Mouse (Mus musculus) effector memory CD4-positive, alpha-beta T cell, adult 7 months (primary cell): ENCODE results near the gene Cep170b. TPM values are rescaled to one million over a fixed set of nuclear protein-coding genes. Genes with fewer than 3 reads are reported as not detected.

Source experiments
- polyA plus RNA-seq: library from polyadenylated mRNA; unstranded; fragments of 100-300 nt; shearing (Covaris generic); gene quantifications from one replicate; pipeline ENCODE4 v1.2.1, GENCODE M21; 2017

Gene Cep170b
- 17.1 TPM for polyA plus RNA-seq

DNA sequence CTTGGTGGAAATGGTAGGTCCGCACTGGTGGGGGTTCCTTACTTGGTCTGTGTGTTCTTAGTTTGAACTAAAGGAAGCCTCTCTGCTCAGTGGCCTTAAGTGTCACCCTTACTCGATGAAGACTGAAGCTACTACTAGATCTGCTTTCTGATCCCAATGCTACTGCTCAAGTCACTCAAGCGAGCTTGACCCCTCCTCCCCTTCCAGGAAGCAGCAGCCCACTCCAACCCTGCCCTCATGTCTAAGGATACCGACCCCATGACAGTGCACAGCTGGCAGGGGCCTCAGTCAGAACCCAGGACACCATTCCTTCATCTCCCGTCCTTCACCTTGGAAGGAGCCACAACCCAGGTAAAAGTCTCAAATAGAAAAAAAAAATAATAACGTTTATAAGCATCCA, at the start of gene Cep170b:
Gene Cep170b (plus strand): TSS at position 240 of the 400 bp plus-strand sequence.

DNA sequence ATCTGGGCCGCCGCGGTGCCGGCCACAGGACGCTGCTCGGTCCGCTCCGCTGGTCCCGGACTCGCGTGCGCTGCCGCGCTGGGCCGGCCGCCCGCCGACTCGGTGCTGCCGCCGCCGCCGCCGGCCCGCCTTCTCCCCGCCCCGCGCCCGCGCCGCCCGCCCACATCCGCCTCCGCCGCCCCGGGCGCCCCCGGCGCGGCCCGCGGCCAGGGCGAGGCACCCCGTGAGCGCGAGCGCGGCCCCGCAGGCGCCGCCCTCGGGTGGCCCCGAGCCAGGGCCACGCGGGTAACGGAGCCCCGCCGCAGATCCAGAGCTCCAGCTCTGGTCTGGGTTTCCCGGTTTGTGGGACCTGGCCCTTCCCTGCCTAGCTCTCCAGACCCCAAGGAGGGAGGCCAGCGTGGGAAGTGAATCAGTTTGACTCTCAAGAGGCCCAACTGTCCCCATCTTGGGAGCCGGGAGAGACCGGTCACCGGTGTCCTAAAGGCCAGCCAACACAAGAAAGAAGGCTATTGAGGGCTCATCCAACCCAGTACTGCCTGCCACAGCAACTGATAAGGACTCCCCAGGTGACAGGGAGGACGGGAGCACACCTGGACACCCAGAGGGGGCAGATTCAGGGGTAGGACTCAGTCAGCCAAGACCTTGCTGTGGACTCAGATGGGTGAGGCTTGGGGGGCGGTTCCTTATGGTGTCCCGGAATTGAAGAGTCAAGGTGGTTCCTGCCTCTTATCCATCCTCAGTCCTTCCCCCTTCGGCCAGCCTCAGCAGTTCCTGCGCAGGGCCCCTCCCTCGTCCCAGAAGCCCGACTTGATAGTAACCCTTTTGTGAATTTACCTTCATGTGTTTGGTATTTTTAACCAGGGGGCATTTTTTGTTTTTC, 45.9 kb upstream of the Cep170b start, which contains the start of gene Akt1:
Gene Akt1 (minus strand): TSS at position 753 of the 880 bp plus-strand sequence.

GRCm38 (mm10) chr12:112678555-112679026, 41.7 kb upstream of the Cep170b start, which contains the start of gene Zbtb42:
Gene Zbtb42 (plus strand): TSS chr12:112678828.

DNA sequence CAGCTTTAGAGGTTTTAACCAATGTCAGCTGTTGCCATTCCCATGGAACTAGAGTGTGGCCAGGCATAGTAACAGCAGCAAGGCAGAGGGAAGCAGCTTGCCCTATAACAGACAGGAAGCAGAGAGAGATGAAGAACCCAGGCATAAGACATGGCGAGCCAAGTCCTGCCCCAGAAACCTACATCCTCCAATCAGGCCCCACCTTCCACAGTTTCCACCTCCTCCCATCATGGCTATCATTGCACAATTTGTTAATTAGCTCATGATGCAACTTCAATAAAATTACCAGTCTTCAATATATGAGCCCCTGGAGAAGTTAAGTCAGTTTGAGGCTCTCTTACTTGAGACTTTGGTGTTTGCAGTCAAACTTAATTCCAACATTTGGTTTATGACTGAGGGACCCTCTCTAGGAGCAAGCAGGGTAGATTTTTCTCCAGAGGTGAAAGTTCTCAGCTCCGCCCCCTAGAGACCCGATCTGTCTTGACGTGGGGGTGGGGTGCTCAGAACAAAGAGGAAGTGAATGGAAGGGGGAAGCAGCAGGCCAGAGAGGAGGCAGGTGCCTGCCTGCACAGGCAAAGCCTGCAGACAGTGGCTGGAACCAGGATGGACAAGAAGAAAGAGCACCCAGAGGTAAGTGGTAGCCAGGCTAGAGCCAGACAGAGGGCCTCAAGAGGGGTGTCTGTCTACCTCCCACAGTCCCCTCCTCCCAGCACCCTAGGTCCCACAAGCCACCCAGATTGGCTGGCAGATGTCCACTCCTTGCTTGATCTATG, 40.1 kb downstream of the Cep170b start, which contains the start of gene Pld4:
Gene Pld4 (plus strand): TSS at position 502 of the 773 bp plus-strand sequence.

Other genes starting within 250 kb of the Cep170b start
- gene A530016L24Rik, start 231.0 kb upstream of the Cep170b start, polyA plus RNA-seq, result 0.21 TPM
- gene Tmem179, start 203.7 kb upstream of the Cep170b start, polyA plus RNA-seq, result 0.57 TPM
- 61.0 TPM for gene Inf2, start 131.7 kb upstream of the Cep170b start, polyA plus RNA-seq
- gene Adssl1, start 100.4 kb upstream of the Cep170b start, polyA plus RNA-seq, result 1.7 TPM
- 28.5 TPM for gene Siva1, start 75.8 kb upstream of the Cep170b start, polyA plus RNA-seq
- 133 TPM for gene Akt1, start 45.6 kb upstream of the Cep170b start, polyA plus RNA-seq
- 5.2 TPM for gene Zbtb42, start 41.6 kb upstream of the Cep170b start, polyA plus RNA-seq
- 0.68 TPM for gene Pld4, start 40.2 kb downstream of the Cep170b start, polyA plus RNA-seq
- gene Ahnak2, start 82.2 kb downstream of the Cep170b start, polyA plus RNA-seq, result not detected
- gene Clba1, start 88.5 kb downstream of the Cep170b start, polyA plus RNA-seq, result 0.50 TPM
- gene Cdca4, start 109.0 kb downstream of the Cep170b start, polyA plus RNA-seq, result 37.7 TPM
- 286 TPM for gene Gpr132, start 147.8 kb downstream of the Cep170b start, polyA plus RNA-seq
- gene Jag2, start 209.3 kb downstream of the Cep170b start, polyA plus RNA-seq, result 1.8 TPM
- gene Nudt14, start 221.7 kb downstream of the Cep170b start, polyA plus RNA-seq, result 33.1 TPM